10 mouse cellular contexts compared by ENCODE assay signal in genomic region chr11:85835001-85835752, GRCm38 (mm10). TPM values are rescaled to one million over a fixed set of nuclear protein-coding genes. Genes with fewer than 3 reads are reported as not detected.
DNase-seq lines count a peak whose midpoint lies in the region; ATAC-seq and TF ChIP-seq lines count a peak whose summit lies in the region.
"Had no signal": no experiment of that assay in that cellular context is flagged by ENCODE, and none has a peak within 500 bp of the region (broad histone marks: within the 10 kb centered on the region; RNA-seq: fewer than 3 reads in every experiment).

No protein-coding gene starts in this region.

- DNase-seq in lung, embryonic 14.5 days, result peak; percentile 47
- no peak for DNase-seq in lung, adult 18-20 months
- no peak for DNase-seq in left cerebral cortex, adult 11 months (ENCODE audit: low spot score)
- no peak for DNase-seq in urinary bladder, postnatal 10 days (ENCODE audit: low spot score)

- no peak overlapping the region for H3K4me2 ChIP-seq in forebrain, embryonic 12.5 days
- H3K4me2 ChIP-seq in forebrain, embryonic 16.5 days (ENCODE audit: low read length), result no peak overlapping the region
- H3K4me2 ChIP-seq in lung, embryonic 14.5 days, result peak overlapping the region; percentile 93
- peak overlapping the region; percentile 94 for H3K4me2 ChIP-seq in intestine, embryonic 15.5 days (replicated peaks)
- no peak overlapping the region; the same call in 1 of the 2 replicates for H3K4me2 ChIP-seq in neural tube, embryonic 15.5 days

- no peak overlapping the region for H3K27ac ChIP-seq in forebrain, embryonic 12.5 days
- no peak overlapping the region for H3K27ac ChIP-seq in forebrain, embryonic 16.5 days (ENCODE audit: low read length)
- peak overlapping the region; percentile 99 for H3K27ac ChIP-seq in lung, embryonic 14.5 days (ENCODE audit: low read depth)
- peak overlapping the region; percentile 51; the same call in 1 of the 2 replicates for H3K27ac ChIP-seq in intestine, embryonic 15.5 days
- H3K27ac ChIP-seq in neural tube, embryonic 15.5 days (replicated peaks), result no peak overlapping the region

- 1% methylated on average over 9 of the region's 9 CpGs for WGBS in forebrain, embryonic 12.5 days
- 5% methylated on average over 9 of the region's 9 CpGs for WGBS in forebrain, embryonic 16.5 days
- WGBS in lung, embryonic 14.5 days, result 10% methylated on average over 9 of the region's 9 CpGs
- 35% methylated on average over 9 of the region's 9 CpGs for WGBS in intestine, embryonic 15.5 days
- 5% methylated on average over 9 of the region's 9 CpGs for WGBS in neural tube, embryonic 15.5 days

- 0 out of 2 replicates have a peak overlapping the region, but pooled peaks have one; percentile 11 for H3K4me3 ChIP-seq in forebrain, embryonic 12.5 days (replicated peaks)
- H3K4me3 ChIP-seq in forebrain, embryonic 16.5 days (replicated peaks; ENCODE audit: low read length), result no peak overlapping the region
- H3K4me3 ChIP-seq in lung, embryonic 14.5 days (ENCODE audit: low read depth, low read length), result peak overlapping the region; percentile 80
- peak overlapping the region; percentile 59 for H3K4me3 ChIP-seq in intestine, embryonic 15.5 days (replicated peaks)
- peak overlapping the region; percentile 10 for H3K4me3 ChIP-seq in neural tube, embryonic 15.5 days (replicated peaks)

- no peak for TF ChIP-seq CTCF in lung, embryonic 14.5 days (IDR thresholded peaks at IDR 0.05; ENCODE audit: low read depth)

- H3K4me1 ChIP-seq in forebrain, embryonic 12.5 days, result peaks cover 41% of the 10 kb centered on the region
- peaks cover 24% of the 10 kb centered on the region for H3K4me1 ChIP-seq in forebrain, embryonic 16.5 days (replicated peaks; ENCODE audit: control insufficient read depth, insufficient read depth, low read length)
- H3K4me1 ChIP-seq in lung, embryonic 14.5 days (ENCODE audit: insufficient read depth), result peaks cover under 1% of the 10 kb centered on the region; the same call in 1 of the 2 replicates
- peaks cover 29% of the 10 kb centered on the region for H3K4me1 ChIP-seq in intestine, embryonic 15.5 days (replicated peaks)
- H3K4me1 ChIP-seq in neural tube, embryonic 15.5 days, result peaks cover 27% of the 10 kb centered on the region

- no peak overlapping the region for H3K9ac ChIP-seq in forebrain, embryonic 12.5 days
- H3K9ac ChIP-seq in forebrain, embryonic 16.5 days (replicated peaks; ENCODE audit: low read depth, low read length), result no peak overlapping the region
- peak overlapping the region; percentile 99 for H3K9ac ChIP-seq in lung, embryonic 14.5 days
- peak overlapping the region; percentile 66; the same call in 1 of the 2 replicates for H3K9ac ChIP-seq in intestine, embryonic 15.5 days
- H3K9ac ChIP-seq in neural tube, embryonic 15.5 days (replicated peaks), result no peak overlapping the region

- peaks cover 98% of the 10 kb centered on the region for H3K27me3 ChIP-seq in forebrain, embryonic 12.5 days
- peaks cover 62% of the 10 kb centered on the region for H3K27me3 ChIP-seq in forebrain, embryonic 16.5 days (replicated peaks; ENCODE audit: control insufficient read depth, insufficient read depth, low read length)
- peaks cover 65% of the 10 kb centered on the region for H3K27me3 ChIP-seq in lung, embryonic 14.5 days (ENCODE audit: insufficient read depth, low read length)
- peaks cover 90% of the 10 kb centered on the region for H3K27me3 ChIP-seq in intestine, embryonic 15.5 days (replicated peaks)
- peaks cover 87% of the 10 kb centered on the region for H3K27me3 ChIP-seq in neural tube, embryonic 15.5 days (replicated peaks)

- ATAC-seq in forebrain, embryonic 12.5 days (ENCODE audit: low FRiP score), result no peak
- ATAC-seq in forebrain, embryonic 16.5 days, result no peak
- no peak for ATAC-seq in lung, embryonic 14.5 days (ENCODE audit: insufficient read depth)
- no peak for ATAC-seq in intestine, embryonic 15.5 days
- ATAC-seq in neural tube, embryonic 15.5 days (ENCODE audit: low FRiP score), result no peak

- no peaks in the 10 kb centered on the region for H3K9me3 ChIP-seq in forebrain, embryonic 12.5 days
- no peaks in the 10 kb centered on the region for H3K9me3 ChIP-seq in forebrain, embryonic 16.5 days (ENCODE audit: control insufficient read depth, low read length)
- no peaks in the 10 kb centered on the region for H3K9me3 ChIP-seq in lung, embryonic 14.5 days (ENCODE audit: low read depth, low read length)
- H3K9me3 ChIP-seq in intestine, embryonic 15.5 days, result no peaks in the 10 kb centered on the region
- H3K9me3 ChIP-seq in neural tube, embryonic 15.5 days (replicated peaks), result no peaks in the 10 kb centered on the region

- no peaks in the 10 kb centered on the region for H3K36me3 ChIP-seq in forebrain, embryonic 12.5 days (replicated peaks)
- H3K36me3 ChIP-seq in forebrain, embryonic 16.5 days (ENCODE audit: control insufficient read depth, insufficient read depth), result no peaks in the 10 kb centered on the region
- H3K36me3 ChIP-seq in lung, embryonic 14.5 days (ENCODE audit: insufficient read depth), result peaks cover 64% of the 10 kb centered on the region
- H3K36me3 ChIP-seq in intestine, embryonic 15.5 days, result no peaks in the 10 kb centered on the region
- H3K36me3 ChIP-seq in neural tube, embryonic 15.5 days, result no peaks in the 10 kb centered on the region

RNA-seq across cellular contexts. Expression of gene Tbx2, which starts 2.8 kb away (rescaled TPM):
- polyA plus RNA-seq in forebrain, embryonic 12.5 days (2016; fragmentation: Nextera tagmentation; extraction: Ambion mirVana), result 0.81 and 1.0 TPM in 2 replicates
- polyA plus RNA-seq in forebrain, embryonic 16.5 days (2015; fragmentation: Nextera tagmentation; extraction: Ambion mirVana), result 0.47 and 0.68 TPM in 2 replicates
- polyA plus RNA-seq in lung, embryonic 14.5 days (2014; fragmentation: Nextera tagmentation; extraction: Ambion mirVana), result 61.4 and 67.5 TPM in 2 replicates
- 4.9 and 5.6 TPM in 2 replicates for polyA plus RNA-seq in intestine, embryonic 15.5 days (2015; fragmentation: Nextera tagmentation; extraction: Ambion mirVana)
- 1.4 and 1.5 TPM in 2 replicates for polyA plus RNA-seq in neural tube, embryonic 15.5 days (2015; fragmentation: Nextera tagmentation; extraction: Ambion mirVana)

RNA-seq across cellular contexts. Expression of gene Gm11444, which starts 15.0 kb away (rescaled TPM):
- not detected in 2 replicates for polyA plus RNA-seq in forebrain, embryonic 12.5 days (2016; fragmentation: Nextera tagmentation; extraction: Ambion mirVana)
- not detected in 2 replicates for polyA plus RNA-seq in forebrain, embryonic 16.5 days (2015; fragmentation: Nextera tagmentation; extraction: Ambion mirVana)
- polyA plus RNA-seq in lung, embryonic 14.5 days (2014; fragmentation: Nextera tagmentation; extraction: Ambion mirVana), result not detected in 2 replicates
- polyA plus RNA-seq in intestine, embryonic 15.5 days (2015; fragmentation: Nextera tagmentation; extraction: Ambion mirVana), result not detected in 2 replicates
- not detected in 2 replicates for polyA plus RNA-seq in neural tube, embryonic 15.5 days (2015; fragmentation: Nextera tagmentation; extraction: Ambion mirVana)
- polyA plus RNA-seq: midbrain, postnatal 0 days; urinary bladder, adult 2 months had no signal

RNA-seq across cellular contexts. Expression of gene Tbx4, which starts 51.0 kb away (rescaled TPM):
- polyA plus RNA-seq in forebrain, embryonic 12.5 days (2016; fragmentation: Nextera tagmentation; extraction: Ambion mirVana), result 0.23 and 0.42 TPM in 2 replicates
- polyA plus RNA-seq in forebrain, embryonic 16.5 days (2015; fragmentation: Nextera tagmentation; extraction: Ambion mirVana), result 0.23 and 0.26 TPM in 2 replicates
- 67.9 and 73.4 TPM in 2 replicates for polyA plus RNA-seq in lung, embryonic 14.5 days (2014; fragmentation: Nextera tagmentation; extraction: Ambion mirVana)
- polyA plus RNA-seq in intestine, embryonic 15.5 days (2015; fragmentation: Nextera tagmentation; extraction: Ambion mirVana), result 0.16 TPM in 1 of 2 replicates, not detected in the other
- polyA plus RNA-seq in neural tube, embryonic 15.5 days (2015; fragmentation: Nextera tagmentation; extraction: Ambion mirVana), result 0.19 and 0.29 TPM in 2 replicates

Comparison
In these comparisons a context has a peak if more than half of its experiments do, and no peak if none do; other contexts are left out.
1. H3K27ac ChIP-seq: peak in lung, embryonic 14.5 days (single experiment) and intestine, embryonic 15.5 days (single experiment); none in forebrain, embryonic 12.5 days (single experiment), forebrain, embryonic 16.5 days (single experiment) and neural tube, embryonic 15.5 days (single experiment).
2. H3K4me2 ChIP-seq: peak in lung, embryonic 14.5 days (single experiment) and intestine, embryonic 15.5 days (single experiment); none in forebrain, embryonic 12.5 days (single experiment), forebrain, embryonic 16.5 days (single experiment) and neural tube, embryonic 15.5 days (single experiment).
3. H3K9ac ChIP-seq: peak in lung, embryonic 14.5 days (single experiment) and intestine, embryonic 15.5 days (single experiment); none in forebrain, embryonic 12.5 days (single experiment), forebrain, embryonic 16.5 days (single experiment) and neural tube, embryonic 15.5 days (single experiment).
4. RNA of gene Tbx4, which starts 51.0 kb away (polyA plus RNA-seq): 67.9 to 73.4 TPM in lung, embryonic 14.5 days; 0.23 to 0.42 TPM in forebrain, embryonic 12.5 days, 0.19 to 0.29 TPM in neural tube, embryonic 15.5 days, 0.23 to 0.26 TPM in forebrain, embryonic 16.5 days and 0.16 TPM in intestine, embryonic 15.5 days; every median in the first group is over 10 times any median in the second.